Mouse (Mus musculus) hindbrain, embryonic 15.5 days (tissue): ENCODE measurements at regions not wholly inside any gene's neighbourhood (a gene's known extent, or its start where the extent isn't known, plus 50 kb on each side); places are given as distances from the start of the nearest gene placed in this dataset.
"Not testable (repeated sequence)": the region's sequence is repeated elsewhere in the genome, so short reads cannot be mapped to it uniquely, and the experiment has no call there.

ENCODE experiments used
- ATAC-seq: fragments of 200-750 bp; cut with Nextera tagmentation; 2 replicates; pipeline ENCODE4 v1.8.0; 2017; ENCODE audit warnings: low read depth, moderate number of reproducible peaks, moderate TSS enrichment; ENCODE audit not compliant: low FRiP score
- H3K27ac ChIP-seq: fragments of 300-500 bp; sonication (generic); replicated peaks from 2 replicates; pipeline ENCODE4 v1.5.1; 2015; ENCODE audit warnings: mild to moderate bottlenecking, inconsistent platforms
- H3K27me3 ChIP-seq: fragments of 300-500 bp; sonication (generic); 2 replicates; pipeline ENCODE4 v1.6.1; 2015; ENCODE audit warnings: control low read depth, inconsistent platforms
- H3K36me3 ChIP-seq: fragments of 300-500 bp; sonication (generic); 2 replicates; pipeline ENCODE4 v1.6.1; 2015; ENCODE audit warnings: control low read depth, inconsistent platforms
- H3K4me1 ChIP-seq: fragments of 300-500 bp; sonication (generic); replicated peaks from 2 replicates; pipeline ENCODE4 v1.6.1; 2015; ENCODE audit warnings: control low read depth, inconsistent platforms
- H3K4me2 ChIP-seq: fragments of 300-500 bp; sonication (generic); 2 replicates; pipeline ENCODE4 v1.6.1; 2015; ENCODE audit warnings: moderate library complexity, mild to moderate bottlenecking, inconsistent platforms
- H3K4me3 ChIP-seq: fragments of 300-500 bp; sonication (generic); 2 replicates; pipeline ENCODE4 v1.5.1; 2015; ENCODE audit warnings: mild to moderate bottlenecking, inconsistent platforms
- H3K9ac ChIP-seq: fragments of 300-500 bp; sonication (generic); 2 replicates; pipeline ENCODE4 v1.6.1; 2015; ENCODE audit warnings: inconsistent platforms
- H3K9me3 ChIP-seq: fragments of 300-500 bp; sonication (generic); 2 replicates; pipeline ENCODE4 v1.6.1; 2016; ENCODE audit warnings: control low read depth, inconsistent platforms
- WGBS: fragments of 180-500 bp; shearing (Covaris S2); methylation state at CpG from one replicate; pipeline ENCODE4 v1.1.7; 2015; 5-methylcytosine and 5-hydroxymethylcytosine counted together

DNA sequence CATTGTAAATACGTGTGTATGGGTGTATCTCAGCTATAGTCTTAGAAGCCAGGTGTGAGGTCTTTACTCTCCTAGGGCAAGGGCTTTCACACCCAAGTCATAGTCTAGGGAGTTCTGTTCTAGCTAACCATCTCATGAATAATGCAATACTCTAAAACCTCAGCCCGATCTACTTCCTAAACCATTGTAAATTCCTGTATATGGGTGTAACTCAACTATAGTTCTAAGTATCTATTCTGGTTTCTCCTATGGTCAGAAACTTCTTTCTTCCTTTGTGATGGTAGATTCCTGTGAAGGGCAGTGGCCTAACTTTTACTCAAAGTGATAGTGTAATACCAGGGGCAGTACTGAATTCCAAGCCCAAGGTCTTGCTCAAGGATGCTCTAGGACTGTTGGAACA, 58.7 kb upstream of the Srd5a3 start:
- H3K9me3 ChIP-seq, H3K36me3 ChIP-seq, H3K4me2 ChIP-seq, H3K27me3 ChIP-seq, H3K9ac ChIP-seq, H3K4me1 ChIP-seq, H3K4me3 ChIP-seq, H3K27ac ChIP-seq, ATAC-seq: not testable (repeated sequence)
- 89% methylated on average over 2 of the region's 2 CpGs for WGBS

DNA sequence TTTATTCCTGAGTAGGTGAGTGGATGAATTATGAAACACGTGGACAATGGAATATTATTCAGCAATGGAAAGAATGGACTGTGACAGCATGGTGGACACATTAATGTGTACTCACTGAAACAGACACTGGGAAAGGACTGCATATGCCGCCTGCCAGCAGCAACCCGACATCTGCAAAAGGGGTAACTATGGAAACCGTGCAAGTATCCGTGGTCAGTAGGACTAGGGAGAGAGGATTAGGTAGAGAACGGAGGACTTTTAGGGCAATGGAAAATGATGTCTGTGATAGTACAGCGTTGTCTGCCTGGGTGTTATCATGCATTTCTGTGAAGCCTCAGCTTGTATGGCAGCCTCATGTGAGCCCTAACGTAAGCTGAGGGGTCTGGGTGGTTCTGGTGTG, 59.6 kb upstream of the Srd5a3 start:
- 52% methylated on average over 8 of the region's 8 CpGs for WGBS
- H3K4me3 ChIP-seq, result no peak overlapping the region
- H3K27me3 ChIP-seq, result no peaks in the 10 kb centered on the region
- no peak overlapping the region for H3K4me2 ChIP-seq
- H3K27ac ChIP-seq, result no peak overlapping the region
- H3K36me3 ChIP-seq, result no peaks in the 10 kb centered on the region
- H3K9me3 ChIP-seq, result no peaks in the 10 kb centered on the region
- H3K9ac ChIP-seq, result no peak overlapping the region
- peaks cover 10% of the 10 kb centered on the region for H3K4me1 ChIP-seq
- no peak for ATAC-seq

DNA sequence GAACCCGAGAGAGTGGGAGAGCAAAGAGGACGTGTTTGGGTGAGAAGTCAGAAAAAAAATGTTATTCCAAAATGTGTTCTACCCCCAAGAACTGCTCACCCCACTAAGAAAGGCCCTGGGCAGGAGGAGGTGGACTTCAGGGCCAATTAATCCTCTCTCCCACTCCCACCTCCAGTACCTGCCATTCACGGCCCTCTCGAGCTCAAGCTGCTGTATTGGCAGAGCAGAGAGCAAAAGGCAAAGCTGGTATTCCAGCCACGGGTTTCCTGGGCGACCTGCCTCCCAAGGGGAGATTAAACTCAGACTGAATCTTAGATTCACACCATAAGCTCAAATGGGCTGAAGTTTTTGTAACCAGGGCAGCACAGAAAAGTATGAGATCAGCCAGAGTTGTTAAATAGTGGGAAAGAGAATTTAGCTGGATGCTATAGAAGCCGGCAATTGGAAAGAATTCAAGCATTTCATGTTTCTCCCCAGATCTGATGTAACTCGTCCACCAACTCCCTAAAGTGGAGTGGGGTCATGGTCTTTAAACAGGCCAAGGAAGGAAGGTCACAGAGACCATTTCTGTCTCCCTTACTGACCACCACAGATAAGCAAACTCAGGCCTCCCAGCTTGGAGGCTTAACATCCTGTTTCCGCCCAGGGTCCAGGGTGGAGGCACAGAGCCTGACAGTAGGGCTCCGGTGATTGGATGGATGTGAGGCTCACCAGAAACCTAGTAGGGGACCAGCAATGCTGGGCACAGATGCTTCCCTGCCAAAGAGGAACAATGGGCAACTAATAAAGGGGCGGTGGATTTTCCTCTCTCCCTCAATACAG, 60.7 kb upstream of the Srd5a3 start:
- 58% methylated on average over 11 of the region's 11 CpGs for WGBS
- no peaks in the 10 kb centered on the region for H3K9me3 ChIP-seq
- H3K27me3 ChIP-seq, result no peaks in the 10 kb centered on the region
- peak; percentile 42 for ATAC-seq
- peak overlapping the region; percentile 47 for H3K27ac ChIP-seq
- H3K9ac ChIP-seq, result no peak overlapping the region
- H3K4me1 ChIP-seq, result peaks cover 14% of the 10 kb centered on the region
- H3K4me2 ChIP-seq, result no peak overlapping the region
- no peaks in the 10 kb centered on the region for H3K36me3 ChIP-seq
- H3K4me3 ChIP-seq, result no peak overlapping the region

DNA sequence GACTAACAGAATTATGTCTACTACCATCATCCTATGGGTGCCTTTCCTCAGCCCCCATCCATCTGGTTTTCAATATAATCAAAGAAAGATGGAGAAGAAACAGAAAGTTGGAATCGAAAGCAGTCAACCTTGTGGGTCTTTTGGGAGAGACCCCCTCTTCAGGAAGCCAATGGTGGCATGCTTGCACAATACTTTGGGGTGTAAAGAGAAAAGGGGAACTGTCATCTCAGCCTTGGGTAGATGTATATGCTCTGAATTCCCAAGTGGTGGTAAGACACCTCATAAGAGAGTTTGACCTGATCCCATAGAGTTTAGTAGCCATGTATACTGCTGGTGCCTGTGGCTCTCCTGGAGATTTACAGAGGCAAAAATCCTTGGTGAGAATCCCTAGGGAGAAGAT, 61.6 kb upstream of the Srd5a3 start:
- Histone ChIP-seq H3K36me3 (no peaks in the 10 kb centered on the region), H3K27ac (no peak overlapping the region)

DNA sequence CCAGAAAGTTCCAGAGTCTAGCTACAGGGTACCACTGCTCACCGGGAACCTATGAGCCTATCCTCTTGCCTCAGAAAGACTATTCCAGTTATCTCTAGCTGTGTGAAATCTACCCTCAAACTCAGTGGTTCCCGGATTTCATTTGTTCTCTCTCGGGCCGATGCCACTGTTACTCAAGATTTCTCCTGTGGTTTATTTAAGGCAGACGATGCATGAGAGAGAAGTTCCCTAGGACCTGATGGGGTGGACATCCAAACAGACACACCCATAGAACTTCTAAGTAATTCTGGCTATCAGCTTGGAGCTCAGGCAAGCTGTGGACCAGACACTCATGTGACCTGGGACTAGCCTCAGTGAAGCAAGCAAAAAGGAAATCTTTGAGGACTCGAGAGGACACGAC, 63.8 kb upstream of the Srd5a3 start:
- Histone ChIP-seq H3K9ac (no peak overlapping the region), H3K27ac (no peak overlapping the region), H3K4me3 (no peak overlapping the region), H3K4me2 (no peak overlapping the region), H3K36me3 (no peaks in the 10 kb centered on the region), H3K4me1 (peaks cover 14% of the 10 kb centered on the region), H3K9me3 (no peaks in the 10 kb centered on the region), H3K27me3 (no peaks in the 10 kb centered on the region)
- 92% methylated on average over 7 of the region's 7 CpGs for WGBS
- ATAC-seq, result no peak

More for the DNA sequence above, 61.6 kb upstream of the Srd5a3 start:
- WGBS, result 100% methylated on average over 1 of the region's 1 CpGs
- Histone ChIP-seq H3K9ac (no peak overlapping the region), H3K4me2 (no peak overlapping the region), H3K9me3 (no peaks in the 10 kb centered on the region), H3K27me3 (no peaks in the 10 kb centered on the region), H3K4me3 (no peak overlapping the region), H3K4me1 (peaks cover 14% of the 10 kb centered on the region)
- no peak for ATAC-seq

DNA sequence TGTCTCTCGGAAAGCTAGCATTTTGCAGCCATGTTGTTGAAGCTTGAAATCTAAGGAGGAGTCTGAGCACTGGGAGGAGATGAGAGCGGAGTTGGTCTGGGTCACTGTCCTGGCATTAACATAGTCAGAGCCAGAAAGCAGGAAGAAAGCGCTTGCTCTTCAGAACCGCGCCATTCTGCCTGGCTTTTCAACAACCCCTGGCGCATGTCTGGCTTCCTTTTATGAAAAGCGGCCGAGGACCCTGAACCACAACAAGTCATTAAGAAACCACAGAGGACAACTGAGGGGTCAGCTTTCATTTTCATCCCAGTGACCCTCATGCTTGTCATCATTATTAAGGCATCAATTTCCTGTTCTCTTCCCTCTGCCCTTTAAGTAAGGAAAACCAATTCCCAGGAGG, 64.7 kb upstream of the Srd5a3 start:
- Histone ChIP-seq H3K9ac (no peak overlapping the region), H3K27me3 (no peaks in the 10 kb centered on the region), H3K4me2 (peak overlapping the region; percentile 32), H3K4me3 (no peak overlapping the region), H3K9me3 (no peaks in the 10 kb centered on the region), H3K36me3 (no peaks in the 10 kb centered on the region), H3K27ac (no peak overlapping the region), H3K4me1 (peaks cover 11% of the 10 kb centered on the region)
- ATAC-seq, result no peak
- 8% methylated on average over 8 of the region's 8 CpGs for WGBS

DNA sequence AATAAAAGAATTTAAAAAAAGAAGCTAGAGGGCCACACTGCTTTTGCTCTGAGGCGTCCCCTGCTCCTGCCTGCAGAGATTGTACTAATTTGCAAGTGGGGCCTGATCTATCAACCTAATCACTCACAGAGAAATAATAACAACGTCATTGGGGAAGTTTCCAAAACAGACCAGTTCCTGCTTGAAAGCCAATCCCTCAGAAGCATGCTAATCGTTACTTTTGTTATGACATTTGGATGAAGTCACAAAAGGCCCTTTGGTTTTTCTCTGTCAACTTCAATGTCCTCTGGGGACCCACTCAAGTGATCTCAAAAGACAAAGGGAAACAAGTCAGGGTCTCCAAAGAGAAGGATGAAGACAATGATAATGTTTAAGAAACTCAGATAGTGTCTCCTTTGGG, 72.2 kb upstream of the Srd5a3 start:
- WGBS, result 65% methylated on average over 3 of the region's 3 CpGs
- Histone ChIP-seq H3K4me1 (0 out of 2 replicates have a peak, but pooled peaks cover 4% of the 10 kb centered on the region), H3K27ac (no peak overlapping the region)

DNA sequence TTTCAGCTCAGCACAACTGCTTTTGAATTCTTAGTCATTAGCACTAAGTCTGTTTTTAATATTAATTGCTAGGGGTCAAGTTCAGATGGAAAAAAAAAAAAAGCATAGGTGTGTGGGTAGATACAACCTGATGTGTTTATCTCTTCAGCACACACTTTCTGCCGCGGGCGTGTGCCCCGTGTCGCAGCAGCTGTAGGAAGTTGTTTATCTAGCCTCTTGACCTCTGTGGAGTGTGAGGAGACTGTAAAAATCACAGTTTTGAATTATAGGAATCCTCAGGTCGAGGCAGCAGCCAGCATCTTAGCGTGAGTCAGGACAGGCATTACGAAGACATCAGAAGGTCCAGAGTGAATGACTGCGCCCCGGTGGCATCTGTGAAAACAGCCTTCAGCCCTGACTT, 72.8 kb upstream of the Srd5a3 start:
- Histone ChIP-seq H3K27ac (no peak overlapping the region), H3K9me3 (no peaks in the 10 kb centered on the region), H3K27me3 (no peaks in the 10 kb centered on the region), H3K4me1 (0 out of 2 replicates have a peak, but pooled peaks cover 4% of the 10 kb centered on the region), H3K4me3 (no peak overlapping the region), H3K36me3 (no peaks in the 10 kb centered on the region), H3K9ac (no peak overlapping the region), H3K4me2 (no peak overlapping the region)
- 61% methylated on average over 10 of the region's 10 CpGs for WGBS
- ATAC-seq, result no peak

More for the DNA sequence above, 72.2 kb upstream of the Srd5a3 start:
- H3K36me3 ChIP-seq, result no peaks in the 10 kb centered on the region
- H3K4me2 ChIP-seq, result no peak overlapping the region
- H3K27me3 ChIP-seq, result no peaks in the 10 kb centered on the region
- no peak overlapping the region for H3K4me3 ChIP-seq
- H3K9me3 ChIP-seq, result no peaks in the 10 kb centered on the region
- H3K9ac ChIP-seq, result no peak overlapping the region
- ATAC-seq, result no peak

DNA sequence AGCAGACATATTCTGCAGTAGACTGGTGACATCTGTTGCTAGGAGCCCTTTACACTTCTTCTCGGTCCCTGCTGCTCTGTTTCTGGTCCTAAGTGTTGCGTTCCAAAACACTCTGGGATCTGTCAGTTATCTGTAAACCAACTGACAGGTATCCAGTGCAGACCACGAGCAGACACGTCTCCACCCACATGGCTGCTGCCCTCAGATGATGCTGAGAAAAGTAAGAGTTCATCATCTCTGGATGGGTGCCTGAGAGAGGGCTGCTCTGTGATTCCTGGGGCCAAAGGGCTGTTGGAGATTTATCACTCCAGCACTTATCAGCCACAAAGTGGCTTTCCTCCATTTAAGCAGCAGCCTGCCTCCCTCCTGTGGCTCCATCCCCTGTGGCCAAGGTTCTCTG, 74.3 kb upstream of the Srd5a3 start:
- Histone ChIP-seq H3K27ac (no peak overlapping the region), H3K4me1 (0 out of 2 replicates have a peak, but pooled peaks cover 4% of the 10 kb centered on the region), H3K9ac (no peak overlapping the region), H3K27me3 (no peaks in the 10 kb centered on the region), H3K9me3 (no peaks in the 10 kb centered on the region), H3K4me2 (no peak overlapping the region), H3K4me3 (no peak overlapping the region), H3K36me3 (no peaks in the 10 kb centered on the region)
- ATAC-seq, result no peak
- WGBS, result 62% methylated on average over 4 of the region's 4 CpGs

DNA sequence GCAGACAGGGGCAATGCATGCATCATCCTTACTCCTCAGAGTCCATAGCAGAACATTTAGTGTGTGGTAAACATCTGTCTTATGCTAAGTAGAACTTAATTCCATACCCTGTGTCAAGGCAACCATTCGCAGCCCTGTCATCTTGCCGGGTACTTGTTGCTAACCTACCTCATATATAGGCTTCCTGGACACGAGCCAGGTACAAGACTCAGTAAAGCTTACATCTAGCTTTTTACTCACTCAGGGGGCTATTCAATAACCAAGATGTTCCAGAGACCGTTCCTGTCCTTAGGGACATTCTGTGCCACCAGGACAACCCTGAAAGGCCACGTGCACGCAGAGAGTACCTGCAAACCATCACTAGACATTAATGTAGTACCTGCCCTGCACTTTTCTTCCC, 74.8 kb upstream of the Srd5a3 start:
- no peak overlapping the region for H3K27ac ChIP-seq
- ATAC-seq, result no peak
- no peak overlapping the region for H3K4me3 ChIP-seq
- H3K4me2 ChIP-seq, result no peak overlapping the region
- H3K4me1 ChIP-seq, result 0 out of 2 replicates have a peak, but pooled peaks cover 4% of the 10 kb centered on the region
- H3K9ac ChIP-seq, result no peak overlapping the region
- H3K9me3 ChIP-seq, result no peaks in the 10 kb centered on the region
- WGBS, result 67% methylated on average over 6 of the region's 6 CpGs
- no peaks in the 10 kb centered on the region for H3K27me3 ChIP-seq
- no peaks in the 10 kb centered on the region for H3K36me3 ChIP-seq

DNA sequence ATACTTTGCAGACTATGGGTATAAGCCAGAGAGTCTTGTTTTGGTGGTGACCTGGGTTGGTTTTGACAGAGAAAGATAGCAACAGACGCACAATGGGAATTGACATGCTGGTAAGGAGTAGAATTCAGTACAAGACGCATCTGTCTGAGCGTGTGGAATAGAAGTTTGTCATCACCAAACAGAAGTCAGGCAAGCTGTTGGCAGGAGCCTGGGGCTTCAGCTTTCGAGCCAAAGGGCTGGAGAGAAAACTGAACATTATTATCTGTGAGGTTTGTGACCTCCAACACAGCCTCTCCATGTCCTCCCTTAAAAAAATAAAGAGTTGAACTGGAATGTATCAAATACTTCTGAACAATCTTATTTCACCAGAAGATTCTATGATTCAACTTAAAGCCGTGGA, 75.4 kb upstream of the Srd5a3 start:
- no peak overlapping the region for H3K4me3 ChIP-seq
- H3K9me3 ChIP-seq, result no peaks in the 10 kb centered on the region
- H3K27ac ChIP-seq, result no peak overlapping the region
- no peaks in the 10 kb centered on the region for H3K27me3 ChIP-seq
- H3K9ac ChIP-seq, result no peak overlapping the region
- H3K4me2 ChIP-seq, result no peak overlapping the region
- 71% methylated on average over 5 of the region's 5 CpGs for WGBS
- no peaks in the 10 kb centered on the region for H3K36me3 ChIP-seq
- no peak for ATAC-seq
- H3K4me1 ChIP-seq, result 0 out of 2 replicates have a peak, but pooled peaks cover 4% of the 10 kb centered on the region

DNA sequence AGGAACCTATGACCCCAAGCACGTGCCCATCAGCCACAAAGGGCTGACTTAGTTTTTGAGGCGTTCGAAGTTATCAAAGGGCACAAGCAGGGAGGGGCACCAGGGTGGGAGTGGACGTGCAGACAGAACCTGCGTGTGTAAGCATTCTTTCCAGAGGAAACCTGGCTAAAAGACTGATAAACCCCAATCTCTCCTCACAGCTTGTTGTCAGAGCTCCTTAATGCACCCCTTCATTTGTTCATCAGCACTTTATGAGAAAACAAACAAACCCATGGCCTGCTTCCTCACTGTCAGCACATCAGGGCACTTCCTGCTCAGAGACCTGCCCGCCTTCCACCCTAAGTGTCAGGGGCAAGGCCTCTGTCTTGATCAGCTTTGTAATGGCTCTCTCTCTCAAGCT, 76.6 kb upstream of the Srd5a3 start:
- Histone ChIP-seq H3K36me3 (no peaks in the 10 kb centered on the region), H3K4me3 (no peak overlapping the region), H3K9me3 (no peaks in the 10 kb centered on the region), H3K9ac (no peak overlapping the region), H3K27me3 (no peaks in the 10 kb centered on the region), H3K27ac (no peak overlapping the region), H3K4me1 (0 out of 2 replicates have a peak, but pooled peaks cover 4% of the 10 kb centered on the region), H3K4me2 (no peak overlapping the region)
- WGBS, result 62% methylated on average over 6 of the region's 6 CpGs
- no peak for ATAC-seq

DNA sequence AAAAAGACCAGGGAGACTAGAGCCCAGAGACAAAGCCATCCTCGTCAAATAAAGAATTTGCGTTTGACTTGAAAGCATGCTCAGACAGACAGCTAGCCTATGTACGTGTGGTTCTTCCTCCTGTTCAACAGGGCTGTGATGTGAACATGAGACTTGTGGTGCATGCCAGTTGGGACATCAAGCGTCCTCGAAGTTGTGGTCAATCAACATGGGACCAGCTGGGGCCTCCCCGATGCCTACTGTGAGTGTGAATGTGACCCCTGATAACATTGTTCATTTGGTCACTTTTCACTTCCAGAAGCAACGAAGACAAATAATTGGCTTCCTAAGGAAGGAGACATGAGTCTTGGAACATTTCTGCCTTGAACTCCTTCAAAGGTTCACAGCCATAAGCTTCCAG, 79.8 kb upstream of the Kdr start:
- no peaks in the 10 kb centered on the region for H3K36me3 ChIP-seq
- H3K27me3 ChIP-seq, result no peaks in the 10 kb centered on the region
- no peak overlapping the region for H3K9ac ChIP-seq
- no peaks in the 10 kb centered on the region for H3K4me1 ChIP-seq
- ATAC-seq, result no peak
- no peak overlapping the region for H3K27ac ChIP-seq
- no peaks in the 10 kb centered on the region for H3K9me3 ChIP-seq
- H3K4me3 ChIP-seq, result no peak overlapping the region
- H3K4me2 ChIP-seq, result no peak overlapping the region
- 80% methylated on average over 7 of the region's 7 CpGs for WGBS
